ENCODE assay signal across 8 mouse cellular contexts in genomic region chr5:30774601-30775371, GRCm38 (mm10). TPM values are rescaled to one million over a fixed set of nuclear protein-coding genes. Genes with fewer than 3 reads are reported as not detected.
DNase-seq lines count a peak whose midpoint lies in the region; ATAC-seq and TF ChIP-seq lines count a peak whose summit lies in the region.

No protein-coding gene starts in this region.

- no peaks in the 10 kb centered on the region for H3K36me3 ChIP-seq in heart, embryonic 10.5 days
- H3K36me3 ChIP-seq in kidney, embryonic 15.5 days, result no peaks in the 10 kb centered on the region
- no peaks in the 10 kb centered on the region for H3K36me3 ChIP-seq in limb, embryonic 15.5 days

- DNase-seq in A20 (ENCODE audit: low read depth, low spot score), result peak; percentile 80
- peak; percentile 88 for DNase-seq in heart, embryonic 10.5 days (ENCODE audit: low spot score)
- DNase-seq in monocyte, adult 2 months (ENCODE audit: low read depth in 1 of 2, low spot score in 2 of 2), result peak; percentile 19 to 52
- DNase-seq in spleen, postnatal 4 days (ENCODE audit: low spot score in 2 of 2), result peak; percentile 71 to 85

- H3K9ac ChIP-seq in kidney, embryonic 15.5 days, result no peak overlapping the region
- H3K9ac ChIP-seq in limb, embryonic 15.5 days, result no peak overlapping the region

- peak overlapping the region; percentile 5 for H3K4me3 ChIP-seq in bone marrow, adult 2 months (replicated peaks; ENCODE audit: control insufficient read depth, low read depth, low read length)
- H3K4me3 ChIP-seq in embryonic fibroblast, embryonic 13.5 days (ENCODE audit: insufficient read depth, low read length), result no peak overlapping the region
- H3K4me3 ChIP-seq in heart, embryonic 10.5 days, result peak overlapping the region; percentile 58
- peak overlapping the region; percentile 32 for H3K4me3 ChIP-seq in kidney, embryonic 15.5 days (replicated peaks)
- peak overlapping the region; percentile 25 for H3K4me3 ChIP-seq in limb, embryonic 15.5 days

- ATAC-seq in kidney, embryonic 15.5 days (replicated peaks; ENCODE audit: low FRiP score), result peak; percentile 77
- peak; percentile 50; the same call in 1 of the 2 replicates for ATAC-seq in limb, embryonic 15.5 days (ENCODE audit: insufficient number of reproducible peaks, low FRiP score, low TSS enrichment, low read depth)

- H3K4me2 ChIP-seq in kidney, embryonic 15.5 days, result peak overlapping the region; percentile 60
- H3K4me2 ChIP-seq in limb, embryonic 15.5 days, result peak overlapping the region; percentile 51

- H3K4me1 ChIP-seq in bone marrow, adult 2 months (ENCODE audit: control insufficient read depth, insufficient read depth, low read length), result no peaks in the 10 kb centered on the region; the same call in 1 of the 2 replicates
- no peaks in the 10 kb centered on the region for H3K4me1 ChIP-seq in embryonic fibroblast, embryonic 13.5 days (ENCODE audit: control insufficient read depth, insufficient read depth, low read length)
- peaks cover 13% of the 10 kb centered on the region; the same call in 1 of the 2 replicates for H3K4me1 ChIP-seq in heart, embryonic 10.5 days
- peaks cover 18% of the 10 kb centered on the region; the same call in 1 of the 2 replicates for H3K4me1 ChIP-seq in kidney, embryonic 15.5 days
- H3K4me1 ChIP-seq in limb, embryonic 15.5 days, result peaks cover 5% of the 10 kb centered on the region; the same call in 1 of the 2 replicates

- no peaks in the 10 kb centered on the region for H3K9me3 ChIP-seq in heart, embryonic 10.5 days
- H3K9me3 ChIP-seq in kidney, embryonic 15.5 days (replicated peaks), result no peaks in the 10 kb centered on the region
- H3K9me3 ChIP-seq in limb, embryonic 15.5 days, result no peaks in the 10 kb centered on the region

- no peak for TF ChIP-seq POLR2A in bone marrow, adult 2 months (IDR thresholded peaks at IDR 0.05; ENCODE audit: borderline replicate concordance, control insufficient read depth, low read depth, low read length)
- no peak for TF ChIP-seq POLR2A in embryonic fibroblast, embryonic 13.5 days (IDR thresholded peaks at IDR 0.05; ENCODE audit: low read depth, low read length)

- TF ChIP-seq CTCF in bone marrow, adult 2 months (IDR thresholded peaks at IDR 0.05; ENCODE audit: control insufficient read depth, insufficient read depth, low read length), result peak; percentile 67
- peak; percentile 82 for TF ChIP-seq CTCF in embryonic fibroblast, embryonic 13.5 days (IDR thresholded peaks at IDR 0.05; ENCODE audit: borderline replicate concordance, insufficient read depth, low read length)

- H3K27me3 ChIP-seq in heart, embryonic 10.5 days (ENCODE audit: insufficient read depth, poor library complexity, severe bottlenecking), result peaks cover 12% of the 10 kb centered on the region
- peaks cover 11% of the 10 kb centered on the region; the same call in 1 of the 2 replicates for H3K27me3 ChIP-seq in kidney, embryonic 15.5 days
- peaks cover 6% of the 10 kb centered on the region; the same call in 1 of the 2 replicates for H3K27me3 ChIP-seq in limb, embryonic 15.5 days

- 11% methylated on average over 20 of the region's 20 CpGs for WGBS in bone marrow, adult 2 months
- WGBS in heart, embryonic 10.5 days, result 10% methylated on average over 20 of the region's 20 CpGs
- 6% methylated on average over 20 of the region's 20 CpGs for WGBS in kidney, embryonic 15.5 days
- WGBS in limb, embryonic 15.5 days, result 11% methylated on average over 20 of the region's 20 CpGs

- H3K27ac ChIP-seq in bone marrow, adult 2 months (ENCODE audit: control insufficient read depth, insufficient read depth, low read depth, low read length, poor library complexity), result no peak overlapping the region; the same call in 1 of the 2 replicates
- H3K27ac ChIP-seq in embryonic fibroblast, embryonic 13.5 days (ENCODE audit: insufficient read depth, low read length), result no peak overlapping the region
- H3K27ac ChIP-seq in heart, embryonic 10.5 days, result peak overlapping the region; percentile 59
- no peak overlapping the region for H3K27ac ChIP-seq in kidney, embryonic 15.5 days
- H3K27ac ChIP-seq in limb, embryonic 15.5 days, result no peak overlapping the region

RNA-seq across cellular contexts. Expression of gene Mapre3, which starts 39.7 kb away (rescaled TPM):
- polyA plus RNA-seq in bone marrow, adult 2 months (2011; ENCODE audit: insufficient read depth, insufficient read length, low replicate concordance, missing spikeins), result 1.3 and 2.4 TPM in 2 replicates
- polyA plus RNA-seq in embryonic fibroblast, embryonic 13.5 days (2011; ENCODE audit: insufficient read length, low read depth, missing spikeins), result 24.3 and 26.8 TPM in 2 replicates
- polyA plus RNA-seq in heart, embryonic 10.5 days (2016; fragmentation: Nextera tagmentation; extraction: Ambion mirVana), result 16.3 and 16.6 TPM in 2 replicates
- 22.4 and 23.6 TPM in 2 replicates for polyA plus RNA-seq in kidney, embryonic 15.5 days (2015; fragmentation: Nextera tagmentation; extraction: Ambion mirVana)
- 30.4 and 30.6 TPM in 2 replicates for polyA plus RNA-seq in limb, embryonic 15.5 days (2015; fragmentation: Nextera tagmentation; extraction: Ambion mirVana)

Comparison
In these comparisons a context has a peak if more than half of its experiments do, and no peak if none do; other contexts are left out.
1. DNase-seq: peak in every context shown above with its lines; median percentile 88 in heart, embryonic 10.5 days; 80 in A20; 78 in spleen, postnatal 4 days; 36 in monocyte, adult 2 months.